Mouse (Mus musculus) lung, embryonic 16.5 days (tissue): ENCODE measurements at regions not wholly inside any gene's neighbourhood (a gene's known extent, or its start where the extent isn't known, plus 50 kb on each side); places are given as distances from the start of the nearest gene placed in this dataset.

Experiments
- ATAC-seq: fragments of 200-750 bp; cut with Nextera tagmentation; 2 replicates; pipeline ENCODE4 v1.8.0; 2017; ENCODE audit warnings: low read depth, mild to moderate bottlenecking, moderate library complexity
- H3K27ac ChIP-seq: fragments of 300-500 bp; sonication (generic); 2 replicates; pipeline ENCODE4 v1.5.1; 2014; ENCODE audit warnings: mild to moderate bottlenecking, control low read depth, low read length
- H3K27me3 ChIP-seq: fragments of 300-500 bp; sonication (generic); 2 replicates; pipeline ENCODE4 v1.6.1; 2014; ENCODE audit warnings: low read depth, low read length, mixed read lengths; ENCODE audit not compliant: control insufficient read depth, insufficient read depth
- H3K36me3 ChIP-seq: fragments of 300-500 bp; sonication (generic); 2 replicates; pipeline ENCODE4 v1.6.1; 2014; ENCODE audit warnings: low read length; ENCODE audit not compliant: control insufficient read depth, insufficient read depth
- H3K4me1 ChIP-seq: fragments of 300-500 bp; sonication (generic); replicated peaks from 2 replicates; pipeline ENCODE4 v1.6.1; 2014; ENCODE audit warnings: low read length, mixed read lengths; ENCODE audit not compliant: control insufficient read depth, insufficient read depth
- H3K4me2 ChIP-seq: fragments of 300-500 bp; sonication (generic); 2 replicates; pipeline ENCODE4 v1.6.1; 2014; ENCODE audit warnings: low read depth, low read length, control low read depth
- H3K4me3 ChIP-seq: fragments of 300-500 bp; sonication (generic); 2 replicates; pipeline ENCODE4 v1.5.1; 2014; ENCODE audit warnings: mild to moderate bottlenecking, low read length, control low read depth
- H3K9ac ChIP-seq: fragments of 300-500 bp; sonication (generic); 2 replicates; pipeline ENCODE4 v1.6.1; 2014; ENCODE audit warnings: low read length, control low read depth
- H3K9me3 ChIP-seq: fragments of 300-500 bp; sonication (generic); 2 replicates; pipeline ENCODE4 v1.6.1; 2016; ENCODE audit warnings: low read length; ENCODE audit not compliant: control insufficient read depth
- WGBS: fragments of 180-500 bp; shearing (Covaris S2); extraction: QIAGEN DNeasy Blood & Tissue Kit; methylation state at CpG from one replicate; pipeline ENCODE4 v1.1.7; 2014; 5-methylcytosine and 5-hydroxymethylcytosine counted together

DNA sequence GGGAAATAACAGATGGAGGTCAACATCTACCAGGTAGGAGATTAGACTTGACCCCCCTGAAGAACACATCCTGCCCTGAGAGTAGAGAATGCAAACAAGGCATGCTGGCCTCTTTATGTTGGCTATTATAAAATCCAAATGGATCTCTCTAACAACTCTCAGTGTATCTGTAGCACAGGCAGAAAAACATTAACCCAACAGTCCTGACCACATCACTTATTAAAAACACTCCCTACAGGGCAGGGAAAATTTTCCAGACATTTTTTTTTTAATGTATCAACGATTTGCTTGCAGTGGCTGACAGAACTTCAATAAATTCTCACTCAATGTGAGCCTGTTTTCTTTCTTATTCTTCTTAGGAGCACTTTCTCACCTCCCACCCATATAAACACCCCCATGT, 511.4 kb downstream of the Cdk5rap2 start:
- no peaks in the 10 kb centered on the region for H3K27me3 ChIP-seq
- no peak overlapping the region for H3K4me2 ChIP-seq
- no peak overlapping the region for H3K9ac ChIP-seq
- ATAC-seq = no peak
- H3K9me3 ChIP-seq = no peaks in the 10 kb centered on the region
- no peak overlapping the region for H3K27ac ChIP-seq
- WGBS = 38% methylated on average over 1 of the region's 1 CpGs
- H3K4me1 ChIP-seq = no peaks in the 10 kb centered on the region
- no peaks in the 10 kb centered on the region for H3K36me3 ChIP-seq
- H3K4me3 ChIP-seq = no peak overlapping the region

DNA sequence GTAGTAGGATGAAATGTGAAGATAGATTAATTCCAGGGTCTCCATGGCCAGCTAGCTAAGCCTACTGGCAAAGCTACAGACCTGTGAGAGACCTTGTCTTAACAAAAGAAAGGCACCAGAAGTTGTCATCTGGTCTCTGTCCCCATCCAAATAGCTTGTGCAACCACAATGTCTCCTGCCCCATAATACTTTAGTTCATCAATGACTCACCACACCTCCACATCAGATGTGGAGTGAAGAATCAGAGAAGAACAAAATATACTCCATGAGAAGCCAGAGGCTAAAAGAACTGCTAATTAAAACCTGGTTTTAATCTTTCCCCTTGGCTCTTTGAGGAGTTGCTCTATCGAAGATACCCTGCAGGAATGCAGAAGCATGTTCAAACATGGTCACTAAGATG, 514.1 kb downstream of the Cdk5rap2 start:
- 61% methylated on average over 1 of the region's 1 CpGs for WGBS
- ATAC-seq = no peak

DNA sequence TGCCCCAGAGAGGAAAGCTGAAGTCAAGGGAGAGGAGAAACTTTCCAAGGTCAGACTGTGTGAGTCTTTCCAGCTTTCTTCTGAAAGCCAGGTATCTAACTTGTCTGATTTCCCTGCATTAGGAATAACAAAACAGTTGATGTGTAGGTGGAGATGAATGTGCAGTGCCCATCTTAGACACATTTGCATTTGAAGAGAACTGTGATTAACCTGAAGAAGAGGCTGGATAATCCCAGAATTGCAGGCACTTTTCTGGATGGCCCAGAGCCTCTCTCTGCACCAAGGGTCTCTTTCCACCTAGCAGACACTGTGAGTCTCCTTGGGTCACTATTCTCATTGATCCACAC, 517.4 kb downstream of the Cdk5rap2 start:
- Histone ChIP-seq H3K27ac (no peak overlapping the region), H3K4me3 (no peak overlapping the region), H3K4me2 (no peak overlapping the region), H3K9me3 (no peaks in the 10 kb centered on the region), H3K4me1 (no peaks in the 10 kb centered on the region), H3K9ac (no peak overlapping the region), H3K27me3 (no peaks in the 10 kb centered on the region), H3K36me3 (no peaks in the 10 kb centered on the region)
- ATAC-seq = no peak

More for the DNA sequence above, 514.1 kb downstream of the Cdk5rap2 start:
- no peaks in the 10 kb centered on the region for H3K9me3 ChIP-seq
- H3K4me1 ChIP-seq = no peaks in the 10 kb centered on the region
- no peaks in the 10 kb centered on the region for H3K27me3 ChIP-seq
- H3K36me3 ChIP-seq = no peaks in the 10 kb centered on the region
- H3K9ac ChIP-seq = no peak overlapping the region
- no peak overlapping the region for H3K27ac ChIP-seq
- H3K4me3 ChIP-seq = no peak overlapping the region
- H3K4me2 ChIP-seq = no peak overlapping the region

DNA sequence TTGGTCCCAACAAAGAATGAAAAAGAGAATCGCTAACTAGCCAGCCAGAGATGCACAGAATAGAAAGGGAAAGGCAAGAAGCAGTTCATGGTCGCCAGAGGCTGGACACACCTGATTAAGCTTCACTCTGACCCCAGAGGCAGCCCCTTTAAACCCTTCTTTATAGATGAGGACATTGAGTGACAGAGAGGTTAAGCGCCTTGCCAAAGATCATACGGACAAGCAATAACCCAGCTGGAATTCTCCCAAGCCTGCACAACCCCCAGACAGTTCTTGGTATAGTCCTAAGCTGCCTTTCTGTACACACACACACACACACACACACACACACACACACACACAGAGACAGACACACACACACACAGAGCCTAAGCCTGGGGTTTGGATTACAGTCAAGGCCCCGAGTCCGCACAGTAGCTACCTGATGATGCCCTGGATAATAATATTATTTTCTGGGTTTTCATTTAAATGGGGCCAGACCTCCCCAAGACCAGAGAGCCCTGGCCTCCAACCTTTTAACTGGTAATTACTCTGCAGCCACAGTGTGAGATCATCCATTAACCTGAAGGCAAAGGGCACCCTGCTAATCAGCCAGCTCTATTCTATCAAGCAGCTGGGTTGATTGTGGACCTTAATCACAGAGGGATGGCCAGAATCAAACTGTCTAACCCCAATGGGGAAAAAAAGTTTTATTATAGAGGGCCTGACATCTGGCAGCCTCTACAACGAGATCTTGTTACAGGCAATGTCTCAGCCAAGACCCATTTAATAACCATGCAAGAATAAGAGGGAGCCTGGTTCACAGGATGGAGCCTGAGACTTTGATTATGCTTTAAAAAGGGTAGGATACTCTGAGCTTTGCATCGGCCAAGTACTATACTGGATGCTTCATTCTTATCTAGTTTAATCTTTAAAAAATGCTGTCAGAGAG, 518.1 kb downstream of the Cdk5rap2 start:
- Histone ChIP-seq H3K4me1 (no peaks in the 10 kb centered on the region), H3K27ac (no peak overlapping the region), H3K36me3 (no peaks in the 10 kb centered on the region), H3K9ac (no peak overlapping the region), H3K4me2 (no peak overlapping the region), H3K9me3 (no peaks in the 10 kb centered on the region), H3K4me3 (no peak overlapping the region), H3K27me3 (no peaks in the 10 kb centered on the region)
- 58% methylated on average over 8 of the region's 8 CpGs for WGBS
- no peak for ATAC-seq

DNA sequence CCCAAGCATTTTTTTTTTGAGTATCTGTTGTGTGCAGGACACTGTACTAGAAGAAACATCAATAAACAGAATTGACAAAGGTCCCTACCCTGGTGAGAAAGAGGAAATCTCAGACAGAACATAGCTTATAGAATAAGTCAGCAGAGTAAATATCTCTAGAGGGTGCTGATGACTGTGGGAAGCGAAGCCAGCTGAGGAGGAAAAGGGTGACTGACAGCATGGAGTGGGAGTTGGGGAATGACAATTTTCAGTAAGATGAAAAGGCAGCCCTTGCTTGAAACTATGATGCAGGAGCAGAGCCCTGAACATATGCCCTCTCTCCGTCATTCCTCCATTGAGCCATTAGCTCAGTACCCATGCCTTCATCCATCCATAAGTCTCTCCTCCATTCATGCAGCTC, 519.6 kb downstream of the Cdk5rap2 start:
- Histone ChIP-seq H3K9me3 (no peaks in the 10 kb centered on the region), H3K36me3 (no peaks in the 10 kb centered on the region), H3K4me3 (no peak overlapping the region), H3K4me1 (no peaks in the 10 kb centered on the region), H3K9ac (no peak overlapping the region), H3K27ac (no peak overlapping the region), H3K27me3 (no peaks in the 10 kb centered on the region), H3K4me2 (no peak overlapping the region)
- no peak for ATAC-seq
- 60% methylated on average over 2 of the region's 2 CpGs for WGBS

DNA sequence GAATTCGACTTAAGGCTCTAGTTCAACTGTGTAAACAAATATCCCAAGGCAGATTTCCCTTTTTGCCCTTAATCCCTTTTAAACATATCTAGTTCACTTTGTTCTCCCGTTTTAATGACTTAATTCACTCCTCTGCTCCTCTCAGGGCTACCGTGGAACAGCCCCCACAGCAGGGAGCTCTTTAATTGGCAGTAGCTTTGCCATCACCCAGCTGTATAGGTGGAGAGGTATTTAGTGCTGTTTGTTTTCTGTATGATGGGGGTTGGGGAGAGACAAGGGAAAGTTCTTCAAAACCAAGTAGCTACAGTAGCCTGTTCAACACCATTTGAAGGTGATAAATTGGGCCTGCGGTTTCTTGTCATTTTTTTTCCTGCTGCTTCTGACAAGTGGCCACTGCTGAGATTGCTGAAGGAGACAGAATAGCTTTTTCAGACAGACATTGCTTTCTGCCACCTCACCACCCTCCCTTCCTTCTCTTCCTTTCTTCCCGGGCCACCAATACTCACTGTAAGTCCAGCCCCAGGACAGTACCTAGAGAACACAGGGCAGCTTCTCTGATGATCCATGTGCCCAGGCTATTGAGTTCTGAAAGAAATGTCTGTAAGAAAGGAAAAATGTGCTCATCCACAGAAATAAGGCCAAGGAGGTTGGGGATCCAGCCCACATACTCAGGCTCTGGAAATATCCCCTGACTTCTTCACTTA, 520.2 kb downstream of the Cdk5rap2 start:
- Histone ChIP-seq H3K4me3 (no peak overlapping the region), H3K27ac (no peak overlapping the region), H3K4me1 (no peaks in the 10 kb centered on the region), H3K36me3 (no peaks in the 10 kb centered on the region), H3K9ac (no peak overlapping the region), H3K4me2 (no peak overlapping the region), H3K9me3 (no peaks in the 10 kb centered on the region), H3K27me3 (no peaks in the 10 kb centered on the region)
- no peak for ATAC-seq
- WGBS = 24% methylated on average over 5 of the region's 5 CpGs

DNA sequence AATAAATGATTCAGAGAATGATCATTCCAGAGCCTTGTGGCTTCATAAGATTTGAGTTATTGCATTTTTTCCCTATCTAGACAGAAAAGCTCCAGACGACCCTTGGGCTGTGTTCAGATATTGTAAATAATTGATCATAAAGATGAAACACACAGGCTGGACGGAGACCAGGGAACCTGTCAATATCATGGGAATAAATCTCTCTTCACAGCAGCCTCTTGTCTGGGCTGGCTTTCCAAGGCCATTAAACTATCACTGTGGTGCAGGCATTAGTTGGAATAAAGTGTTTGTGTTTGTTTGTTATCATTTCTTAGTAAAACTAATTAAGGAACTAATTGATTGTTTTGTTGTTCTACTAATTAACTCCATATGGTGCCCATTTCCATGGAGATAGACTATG, 533.5 kb downstream of the Cdk5rap2 start:
- Histone ChIP-seq H3K4me1 (no peaks in the 10 kb centered on the region), H3K9ac (no peak overlapping the region), H3K9me3 (no peaks in the 10 kb centered on the region), H3K27ac (no peak overlapping the region), H3K27me3 (no peaks in the 10 kb centered on the region), H3K36me3 (no peaks in the 10 kb centered on the region), H3K4me3 (no peak overlapping the region), H3K4me2 (no peak overlapping the region)
- no peak for ATAC-seq
- 30% methylated on average over 2 of the region's 2 CpGs for WGBS

DNA sequence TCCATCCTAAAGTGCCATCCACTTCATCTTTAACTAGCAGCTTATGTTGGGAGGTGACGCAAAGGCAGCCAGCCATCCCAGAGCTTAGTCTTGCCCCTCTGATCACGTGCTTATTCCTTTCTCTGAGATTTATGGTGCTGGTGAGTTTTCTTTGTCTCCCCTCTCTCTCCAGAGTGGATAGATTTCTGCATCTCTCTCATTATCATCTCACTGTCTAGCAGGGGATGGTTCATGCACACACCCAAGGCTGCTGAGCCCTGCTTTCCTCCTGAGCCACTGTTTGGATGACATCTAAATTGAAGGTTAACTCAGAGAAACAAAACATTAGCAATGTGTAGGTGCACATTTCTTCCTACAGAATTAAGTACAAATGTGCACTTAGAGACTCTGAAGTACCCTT, 539.6 kb downstream of the Cdk5rap2 start:
- Histone ChIP-seq H3K9ac (no peak overlapping the region), H3K36me3 (no peaks in the 10 kb centered on the region), H3K27ac (no peak overlapping the region), H3K4me3 (no peak overlapping the region), H3K27me3 (no peaks in the 10 kb centered on the region), H3K9me3 (no peaks in the 10 kb centered on the region), H3K4me2 (no peak overlapping the region), H3K4me1 (no peaks in the 10 kb centered on the region)
- no peak for ATAC-seq
- WGBS = 78% methylated on average over 2 of the region's 2 CpGs

DNA sequence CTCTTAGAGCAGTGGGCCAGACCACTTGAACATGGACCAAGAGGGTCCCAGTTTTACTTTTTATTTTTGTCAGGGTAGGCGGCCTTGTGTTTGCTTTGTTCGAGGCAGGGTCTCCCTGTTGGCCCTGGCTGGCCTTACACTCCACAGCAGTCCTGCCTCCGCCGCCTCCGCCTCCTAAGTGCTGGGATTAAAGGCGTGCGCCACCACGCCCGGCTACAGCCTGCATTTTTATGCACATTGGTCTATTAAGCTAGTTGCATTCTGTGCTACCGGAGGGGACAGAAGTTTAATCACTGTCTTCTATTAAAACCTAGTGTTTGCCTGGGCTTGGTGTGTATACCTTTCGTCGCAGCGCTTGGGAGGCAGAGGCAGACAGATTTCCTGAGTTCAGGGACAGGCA, 555.2 kb downstream of the Cdk5rap2 start:
- Histone ChIP-seq H3K9me3 (no peaks in the 10 kb centered on the region), H3K9ac (no peak overlapping the region), H3K27me3 (no peaks in the 10 kb centered on the region), H3K4me2 (no peak overlapping the region), H3K4me3 (no peak overlapping the region), H3K4me1 (no peaks in the 10 kb centered on the region), H3K27ac (no peak overlapping the region), H3K36me3 (no peaks in the 10 kb centered on the region)
- ATAC-seq = no peak
- 86% methylated on average over 13 of the region's 13 CpGs for WGBS
